Mouse (Mus musculus) kidney, postnatal 0 days (tissue): ENCODE measurements at regions not wholly inside any gene's neighbourhood (a gene's known extent, or its start where the extent isn't known, plus 50 kb on each side); places are given as distances from the start of the nearest gene placed in this dataset.

Experiments
- ATAC-seq: fragments of 200-750 bp; cut with Nextera tagmentation; replicated peaks from 2 replicates; pipeline ENCODE4 v1.8.0; 2017; ENCODE audit warnings: low read depth, moderate number of reproducible peaks, moderate TSS enrichment, moderate library complexity; ENCODE audit not compliant: low FRiP score
- DNase-seq: peaks from one replicate; pipeline ENCODE4 v3.0.0-alpha.2; 2016; ENCODE audit warnings: low spot score
- H3K27ac ChIP-seq: fragments of 300-500 bp; sonication (generic); 2 replicates; pipeline ENCODE4 v1.5.1; 2014; ENCODE audit warnings: mild to moderate bottlenecking
- H3K27me3 ChIP-seq: fragments of 300-500 bp; sonication (generic); 2 replicates; pipeline ENCODE4 v1.6.1; 2014; ENCODE audit warnings: low read length, mixed read lengths; ENCODE audit not compliant: insufficient read depth
- H3K36me3 ChIP-seq: fragments of 300-500 bp; sonication (generic); 2 replicates; pipeline ENCODE4 v1.6.1; 2014; ENCODE audit warnings: low read length, mixed read lengths; ENCODE audit not compliant: insufficient read depth
- H3K4me1 ChIP-seq: fragments of 300-500 bp; sonication (generic); replicated peaks from 2 replicates; pipeline ENCODE4 v1.6.1; 2014; ENCODE audit warnings: antibody characterized with exemption, low read length, mixed read lengths; ENCODE audit not compliant: insufficient read depth
- H3K4me2 ChIP-seq: fragments of 300-500 bp; sonication (generic); 2 replicates; pipeline ENCODE4 v1.6.1; 2014; ENCODE audit warnings: mild to moderate bottlenecking, low read length, moderate library complexity, mixed read lengths
- H3K4me3 ChIP-seq: fragments of 300-500 bp; sonication (generic); replicated peaks from 2 replicates; pipeline ENCODE4 v1.5.1; 2014; ENCODE audit warnings: low read depth, low read length
- H3K9ac ChIP-seq: fragments of 300-500 bp; sonication (generic); 2 replicates; pipeline ENCODE4 v1.6.1; 2014; ENCODE audit warnings: low read depth, low read length
- H3K9me3 ChIP-seq: fragments of 300-500 bp; sonication (generic); replicated peaks from 2 replicates; pipeline ENCODE4 v1.6.1; 2016; ENCODE audit warnings: low read length, inconsistent platforms, mixed read lengths
- CTCF ChIP-seq: IDR thresholded peaks from 2 replicates; pipeline ENCODE4 v1.5.1; 2016; ENCODE audit warnings: antibody characterized with exemption, low read depth, mild to moderate bottlenecking, moderate library complexity
- WGBS: fragments of 180-500 bp; shearing (Covaris S2); extraction: QIAGEN DNeasy Blood & Tissue Kit; methylation state at CpG from one replicate; pipeline ENCODE4 v1.1.7; 2014; 5-methylcytosine and 5-hydroxymethylcytosine counted together

DNA sequence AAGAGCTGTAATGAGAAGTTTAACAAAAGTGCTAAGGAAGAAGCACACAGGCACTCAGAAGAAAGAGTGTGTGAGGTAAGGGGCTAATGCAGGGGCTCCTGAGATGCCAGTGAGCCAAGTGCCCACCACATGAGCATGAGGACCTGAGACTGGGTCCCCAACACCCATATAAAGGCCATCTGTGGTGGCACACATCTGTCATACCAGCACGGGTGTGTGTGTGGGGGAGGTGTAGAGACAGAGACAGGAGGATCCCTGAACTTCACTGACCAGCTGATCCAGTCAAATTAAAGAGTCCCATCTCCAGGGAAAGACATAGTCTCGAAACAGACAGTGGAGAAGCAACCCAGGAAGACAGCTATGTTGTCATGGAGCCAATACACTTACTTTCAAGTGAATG is 70.6 kb upstream of the Gli2 start:
- 55% methylated on average over 2 of the region's 2 CpGs for WGBS

DNA sequence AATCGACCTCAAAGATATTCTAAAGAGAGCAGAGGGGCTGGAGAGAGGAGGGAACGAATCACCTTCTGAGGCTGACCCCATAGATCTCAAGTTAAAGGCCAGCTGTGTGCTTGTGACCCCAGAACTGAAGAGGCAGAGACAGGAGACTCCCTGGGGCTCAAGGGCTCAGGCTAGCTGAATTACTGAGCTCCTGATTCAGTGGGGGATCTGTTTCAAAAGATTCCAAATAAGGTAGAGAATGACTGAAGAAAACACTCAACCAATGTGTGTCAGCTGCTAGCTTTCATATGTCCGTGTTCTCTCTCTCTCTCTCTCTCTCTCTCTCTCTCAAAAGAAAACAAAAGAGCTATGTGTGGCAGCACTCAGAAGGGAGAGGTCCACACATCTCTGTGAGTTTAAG is 70.0 kb upstream of the Gli2 start:
- DNase-seq = no peak
- H3K4me2 ChIP-seq = no peak overlapping the region
- H3K36me3 ChIP-seq = no peaks in the 10 kb centered on the region
- H3K27ac ChIP-seq = no peak overlapping the region
- no peak overlapping the region for H3K4me3 ChIP-seq
- no peaks in the 10 kb centered on the region for H3K27me3 ChIP-seq
- H3K4me1 ChIP-seq = no peaks in the 10 kb centered on the region
- H3K9me3 ChIP-seq = no peaks in the 10 kb centered on the region
- TF ChIP-seq CTCF = no peak
- WGBS = 32% methylated on average over 3 of the region's 3 CpGs
- ATAC-seq = no peak
- no peak overlapping the region for H3K9ac ChIP-seq

More for the DNA sequence above, 70.6 kb upstream of the Gli2 start:
- Histone ChIP-seq H3K27me3 (no peaks in the 10 kb centered on the region), H3K27ac (no peak overlapping the region), H3K4me2 (no peak overlapping the region), H3K9me3 (no peaks in the 10 kb centered on the region), H3K4me1 (no peaks in the 10 kb centered on the region), H3K9ac (no peak overlapping the region), H3K36me3 (no peaks in the 10 kb centered on the region), H3K4me3 (no peak overlapping the region)
- no peak for DNase-seq
- ATAC-seq = no peak
- no peak for TF ChIP-seq CTCF

DNA sequence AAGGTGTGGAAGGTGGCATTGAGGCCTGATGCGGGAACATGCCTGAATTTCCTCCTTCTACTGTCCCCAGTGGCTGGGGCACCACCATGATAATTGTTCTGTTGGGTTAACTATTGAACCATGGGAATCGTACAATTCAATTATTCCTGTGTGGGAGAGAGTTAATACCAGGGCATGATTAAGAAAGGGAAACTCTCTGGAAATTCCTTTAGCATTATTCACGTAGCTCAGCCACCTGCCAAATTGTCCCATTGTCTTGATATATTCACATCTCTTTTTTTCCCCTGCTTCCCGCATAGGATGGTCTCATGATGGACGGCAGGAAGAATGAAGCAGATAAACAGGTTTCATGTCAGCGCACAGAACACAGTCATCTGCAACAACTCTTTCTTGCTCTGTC is 69.6 kb upstream of the Gli2 start:
- TF ChIP-seq CTCF = no peak
- Histone ChIP-seq H3K36me3 (no peaks in the 10 kb centered on the region), H3K9ac (no peak overlapping the region), H3K9me3 (no peaks in the 10 kb centered on the region), H3K4me2 (no peak overlapping the region), H3K4me1 (no peaks in the 10 kb centered on the region), H3K4me3 (no peak overlapping the region), H3K27ac (no peak overlapping the region), H3K27me3 (no peaks in the 10 kb centered on the region)
- DNase-seq (no peak), ATAC-seq (no peak)
- WGBS = 49% methylated on average over 6 of the region's 6 CpGs

DNA sequence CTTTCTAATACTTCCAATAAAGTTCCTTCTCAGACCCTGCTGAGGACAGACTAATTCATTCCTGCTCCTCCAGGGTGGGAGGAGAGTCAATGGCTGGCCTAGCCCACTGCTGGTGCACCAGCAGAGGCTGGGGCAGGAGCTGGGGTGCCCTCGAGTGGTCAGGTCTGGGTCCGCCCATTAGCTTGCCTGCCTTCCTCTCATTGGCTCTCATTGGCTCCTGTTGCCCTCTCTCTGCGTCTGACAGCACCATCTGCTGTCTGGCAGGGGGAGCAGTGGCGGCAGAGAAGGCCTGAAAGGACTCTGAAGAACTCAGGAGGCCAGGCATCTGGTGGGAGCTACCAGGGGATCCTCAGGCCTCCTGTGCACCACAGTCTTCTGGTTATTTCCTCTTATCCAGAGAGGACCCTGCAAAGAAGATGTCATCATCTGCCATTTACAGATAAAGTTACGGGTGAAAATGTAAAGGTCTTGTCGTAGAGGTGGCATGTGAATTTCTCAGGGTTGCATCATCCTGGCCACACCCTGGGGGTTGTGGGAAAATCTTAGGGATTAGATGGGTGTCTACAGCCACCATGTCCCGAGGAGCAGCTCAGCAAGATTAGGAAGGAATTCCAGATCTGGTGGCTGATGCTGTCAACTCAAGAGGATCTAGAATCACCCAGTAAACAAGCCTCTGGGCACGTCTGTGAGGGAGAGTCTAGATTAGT is 66.6 kb upstream of the Gli2 start:
- Histone ChIP-seq H3K4me1 (no peaks in the 10 kb centered on the region), H3K9ac (no peak overlapping the region), H3K9me3 (no peaks in the 10 kb centered on the region), H3K27me3 (no peaks in the 10 kb centered on the region), H3K36me3 (no peaks in the 10 kb centered on the region), H3K27ac (no peak overlapping the region), H3K4me3 (no peak overlapping the region), H3K4me2 (no peak overlapping the region)
- ATAC-seq (no peak; the same call in 1 of the 2 replicates), DNase-seq (peak; percentile 28)
- WGBS = 52% methylated on average over 8 of the region's 8 CpGs
- peak; percentile 50; the same call in 1 of the 2 replicates for TF ChIP-seq CTCF

DNA sequence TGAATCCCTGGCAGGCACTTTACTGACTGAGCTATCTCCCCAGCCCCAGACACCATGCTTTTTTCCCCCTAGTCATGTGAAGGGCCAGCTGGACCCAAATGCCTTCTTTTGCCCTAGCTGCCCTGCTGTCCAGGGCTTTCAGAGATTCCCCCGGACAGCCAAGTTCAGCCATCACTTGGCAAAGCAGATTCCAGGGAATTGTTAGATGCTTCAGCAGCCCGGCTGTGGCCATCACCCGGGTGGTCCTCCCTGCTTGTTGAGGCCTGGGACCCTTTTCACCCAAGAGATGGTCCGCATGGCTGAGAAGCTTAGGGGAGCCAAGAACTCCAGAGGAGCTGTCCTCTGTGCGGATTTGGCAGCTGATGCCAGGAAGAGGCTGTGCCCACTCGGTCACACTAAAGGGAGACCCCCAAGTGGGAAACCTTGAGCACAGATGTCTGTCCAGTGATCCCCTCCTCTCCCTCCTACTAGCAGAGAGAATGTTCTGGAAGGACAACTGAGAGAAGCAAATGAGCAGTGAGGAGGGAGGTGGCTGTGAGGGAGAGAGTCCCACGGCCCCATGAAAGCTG is 61.8 kb upstream of the Gli2 start:
- TF ChIP-seq CTCF = no peak
- DNase-seq = no peak
- Histone ChIP-seq H3K4me3 (no peak overlapping the region), H3K27ac (no peak overlapping the region), H3K4me2 (no peak overlapping the region), H3K4me1 (no peaks in the 10 kb centered on the region), H3K36me3 (no peaks in the 10 kb centered on the region), H3K9me3 (no peaks in the 10 kb centered on the region), H3K9ac (no peak overlapping the region), H3K27me3 (no peaks in the 10 kb centered on the region)
- 83% methylated on average over 7 of the region's 7 CpGs for WGBS
- no peak for ATAC-seq

DNA sequence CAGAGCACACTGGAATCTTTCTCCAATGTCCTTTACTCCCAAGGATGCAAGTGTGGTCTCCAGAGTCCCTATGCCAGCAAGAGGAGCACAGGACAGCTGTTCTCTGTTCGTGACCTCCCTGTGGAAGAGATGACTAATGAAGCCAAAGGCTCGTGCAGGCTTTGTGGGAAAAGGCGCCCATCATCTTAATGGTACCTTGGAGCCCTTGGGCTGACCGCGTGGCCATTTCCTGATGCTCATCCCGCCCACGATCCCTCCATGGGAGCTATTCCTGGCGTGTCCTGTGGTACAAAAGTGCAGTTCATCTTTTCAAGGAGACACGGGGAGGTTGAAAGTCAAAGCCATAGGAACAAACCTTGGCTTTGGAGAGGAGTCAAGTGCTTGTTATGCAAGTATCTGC is 55.2 kb upstream of the Gli2 start:
- no peaks in the 10 kb centered on the region for H3K27me3 ChIP-seq
- TF ChIP-seq CTCF = no peak
- WGBS = 60% methylated on average over 9 of the region's 9 CpGs
- H3K9ac ChIP-seq = no peak overlapping the region
- H3K4me3 ChIP-seq = no peak overlapping the region
- H3K27ac ChIP-seq = no peak overlapping the region
- DNase-seq (no peak), ATAC-seq (no peak)
- no peak overlapping the region for H3K4me2 ChIP-seq
- no peaks in the 10 kb centered on the region for H3K36me3 ChIP-seq
- H3K4me1 ChIP-seq = no peaks in the 10 kb centered on the region
- H3K9me3 ChIP-seq = no peaks in the 10 kb centered on the region
